21 mouse cellular contexts compared by ENCODE assay signal in the genomic region with DNA sequence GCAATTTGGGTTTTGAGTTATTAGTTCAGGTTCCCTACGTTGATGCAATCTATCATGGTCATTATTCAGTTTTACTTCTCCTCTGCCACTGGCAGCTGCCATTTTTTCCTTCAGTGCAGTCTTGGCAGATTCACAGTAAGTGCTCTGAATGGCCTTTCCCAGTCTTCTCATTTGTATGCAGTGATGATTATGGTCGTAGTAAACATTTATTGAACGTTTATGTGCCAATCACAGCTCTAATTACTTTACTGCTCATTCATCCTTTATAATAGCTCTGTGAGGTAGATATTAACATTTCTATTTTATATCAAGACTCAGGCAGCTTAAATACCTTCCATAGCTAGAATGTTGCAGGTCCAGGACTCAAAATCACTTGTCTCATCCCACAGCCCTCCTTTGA.
DNase-seq lines count a peak whose midpoint lies in the region; ATAC-seq and TF ChIP-seq lines count a peak whose summit lies in the region.
"Had no signal": no experiment of that assay in that cellular context is flagged by ENCODE, and none has a peak within 500 bp of the region (broad histone marks: within the 10 kb centered on the region; RNA-seq: fewer than 3 reads in every experiment).

No protein-coding gene starts in this region.

- H3K4me3 ChIP-seq in forebrain, embryonic 13.5 days: no peak overlapping the region
- H3K4me3 ChIP-seq in forebrain, embryonic 11.5 days (ENCODE audit: low read depth, low read length): no peak overlapping the region
- no peak overlapping the region for H3K4me3 ChIP-seq in forebrain, embryonic 16.5 days (replicated peaks; ENCODE audit: low read length)
- H3K4me3 ChIP-seq in forebrain, embryonic 12.5 days (replicated peaks): no peak overlapping the region
- no peak overlapping the region for H3K4me3 ChIP-seq in neural tube, embryonic 15.5 days (replicated peaks)
- H3K4me3 ChIP-seq: heart, embryonic 12.5 days; heart, embryonic 15.5 days; hindbrain, embryonic 10.5 days; hindbrain, embryonic 13.5 days had no signal

- H3K27ac ChIP-seq in forebrain, embryonic 13.5 days: 0 out of 2 replicates have a peak overlapping the region, but pooled peaks have one; percentile 4
- no peak overlapping the region for H3K27ac ChIP-seq in forebrain, embryonic 11.5 days (ENCODE audit: low read depth, low read length)
- no peak overlapping the region for H3K27ac ChIP-seq in forebrain, embryonic 16.5 days (ENCODE audit: low read length)
- no peak overlapping the region for H3K27ac ChIP-seq in forebrain, embryonic 12.5 days
- H3K27ac ChIP-seq in neural tube, embryonic 15.5 days (replicated peaks): peak overlapping the region; percentile 37; the same call in 1 of the 2 replicates
- H3K27ac ChIP-seq: heart, embryonic 15.5 days; hindbrain, embryonic 10.5 days; hindbrain, embryonic 13.5 days had no signal

- no peaks in the 10 kb centered on the region for H3K9me3 ChIP-seq in forebrain, embryonic 13.5 days (replicated peaks)
- no peaks in the 10 kb centered on the region for H3K9me3 ChIP-seq in forebrain, embryonic 11.5 days (ENCODE audit: control insufficient read depth, low read length)
- no peaks in the 10 kb centered on the region for H3K9me3 ChIP-seq in forebrain, embryonic 16.5 days (ENCODE audit: control insufficient read depth, low read length)
- H3K9me3 ChIP-seq in forebrain, embryonic 12.5 days: no peaks in the 10 kb centered on the region
- no peaks in the 10 kb centered on the region for H3K9me3 ChIP-seq in neural tube, embryonic 15.5 days (replicated peaks)
- H3K9me3 ChIP-seq: heart, embryonic 12.5 days; heart, embryonic 15.5 days; hindbrain, embryonic 10.5 days; hindbrain, embryonic 13.5 days had no signal

- peaks cover 8% of the 10 kb centered on the region; the same call in 1 of the 2 replicates for H3K4me1 ChIP-seq in forebrain, embryonic 13.5 days
- no peaks in the 10 kb centered on the region for H3K4me1 ChIP-seq in forebrain, embryonic 11.5 days (replicated peaks; ENCODE audit: control insufficient read depth, insufficient read depth, low read length)
- peaks cover 4% of the 10 kb centered on the region; the same call in 1 of the 2 replicates for H3K4me1 ChIP-seq in forebrain, embryonic 16.5 days (replicated peaks; ENCODE audit: control insufficient read depth, insufficient read depth, low read length)
- H3K4me1 ChIP-seq in forebrain, embryonic 12.5 days: no peaks in the 10 kb centered on the region
- H3K4me1 ChIP-seq in neural tube, embryonic 15.5 days: peaks cover 7% of the 10 kb centered on the region; the same call in 1 of the 2 replicates
- H3K4me1 ChIP-seq: heart, embryonic 12.5 days; heart, embryonic 15.5 days; hindbrain, embryonic 10.5 days had no signal

- H3K27me3 ChIP-seq in forebrain, embryonic 13.5 days: no peaks in the 10 kb centered on the region
- no peaks in the 10 kb centered on the region for H3K27me3 ChIP-seq in forebrain, embryonic 11.5 days (ENCODE audit: control insufficient read depth, insufficient read depth, low read length)
- H3K27me3 ChIP-seq in forebrain, embryonic 16.5 days (replicated peaks; ENCODE audit: control insufficient read depth, insufficient read depth, low read length): no peaks in the 10 kb centered on the region
- H3K27me3 ChIP-seq in forebrain, embryonic 12.5 days: no peaks in the 10 kb centered on the region
- H3K27me3 ChIP-seq in neural tube, embryonic 15.5 days (replicated peaks): no peaks in the 10 kb centered on the region
- H3K27me3 ChIP-seq: heart, embryonic 12.5 days; heart, embryonic 15.5 days; hindbrain, embryonic 13.5 days had no signal

- H3K36me3 ChIP-seq in forebrain, embryonic 13.5 days (ENCODE audit: poor library complexity, severe bottlenecking): no peaks in the 10 kb centered on the region
- H3K36me3 ChIP-seq in forebrain, embryonic 11.5 days (ENCODE audit: control insufficient read depth, insufficient read depth, low read length): no peaks in the 10 kb centered on the region
- H3K36me3 ChIP-seq in forebrain, embryonic 16.5 days (ENCODE audit: control insufficient read depth, insufficient read depth): no peaks in the 10 kb centered on the region
- no peaks in the 10 kb centered on the region for H3K36me3 ChIP-seq in forebrain, embryonic 12.5 days (replicated peaks)
- H3K36me3 ChIP-seq in neural tube, embryonic 15.5 days: no peaks in the 10 kb centered on the region
- H3K36me3 ChIP-seq: heart, embryonic 12.5 days; heart, embryonic 15.5 days; hindbrain, embryonic 10.5 days; hindbrain, embryonic 13.5 days had no signal

- H3K9ac ChIP-seq in forebrain, embryonic 13.5 days: no peak overlapping the region
- H3K9ac ChIP-seq in forebrain, embryonic 11.5 days (ENCODE audit: low read length): no peak overlapping the region
- H3K9ac ChIP-seq in forebrain, embryonic 16.5 days (replicated peaks; ENCODE audit: low read depth, low read length): no peak overlapping the region
- H3K9ac ChIP-seq in forebrain, embryonic 12.5 days: no peak overlapping the region
- H3K9ac ChIP-seq in neural tube, embryonic 15.5 days (replicated peaks): no peak overlapping the region
- H3K9ac ChIP-seq: heart, embryonic 12.5 days; heart, embryonic 15.5 days; hindbrain, embryonic 13.5 days had no signal

- peak; percentile 76 for ATAC-seq in forebrain, embryonic 13.5 days
- no peak for ATAC-seq in forebrain, embryonic 11.5 days (replicated peaks; ENCODE audit: low FRiP score)
- ATAC-seq in forebrain, embryonic 16.5 days: peak; percentile 82
- ATAC-seq in forebrain, embryonic 12.5 days (ENCODE audit: low FRiP score): no peak
- no peak for ATAC-seq in neural tube, embryonic 15.5 days (ENCODE audit: low FRiP score)
- ATAC-seq: activated CD4-positive, CD25-positive, alpha-beta regulatory T cell, adult 4 months had no signal

- 45% methylated on average over 3 of the region's 3 CpGs for WGBS in forebrain, embryonic 13.5 days
- 77% methylated on average over 3 of the region's 3 CpGs for WGBS in forebrain, embryonic 11.5 days
- WGBS in forebrain, embryonic 16.5 days: 13% methylated on average over 3 of the region's 3 CpGs
- 51% methylated on average over 3 of the region's 3 CpGs for WGBS in forebrain, embryonic 12.5 days
- WGBS in neural tube, embryonic 15.5 days: 25% methylated on average over 3 of the region's 3 CpGs

- TF ChIP-seq CTCF in brain, embryonic 14.5 days (IDR thresholded peaks at IDR 0.05; ENCODE audit: borderline replicate concordance, extremely low read depth, insufficient read depth, insufficient read length): no peak

- H3K4me2 ChIP-seq in forebrain, embryonic 13.5 days: no peak overlapping the region
- H3K4me2 ChIP-seq in forebrain, embryonic 11.5 days (ENCODE audit: low read depth, low read length, severe bottlenecking): no peak overlapping the region
- H3K4me2 ChIP-seq in forebrain, embryonic 16.5 days (ENCODE audit: low read length): no peak overlapping the region
- no peak overlapping the region for H3K4me2 ChIP-seq in forebrain, embryonic 12.5 days
- H3K4me2 ChIP-seq in neural tube, embryonic 15.5 days: no peak overlapping the region
- H3K4me2 ChIP-seq: heart, embryonic 12.5 days; heart, embryonic 15.5 days; hindbrain, embryonic 13.5 days had no signal

- DNase-seq in forebrain, embryonic 11.5 days (ENCODE audit: low spot score): no peak
- DNase-seq in brain, embryonic 14.5 days (ENCODE audit: low read depth): peak; percentile 71
- no peak for DNase-seq in urinary bladder, postnatal 10 days (ENCODE audit: low spot score)
- DNase-seq: adrenal gland, adult 8-10 months; adrenal gland, postnatal 25 days; cerebellum, adult 18-20 months; cerebellum, adult 9-10 months; cerebellum, postnatal 14 days; gastrocnemius, postnatal 25 days; heart, adult 18-20 months; heart, postnatal 10 days; heart, postnatal 36 days had no signal

- TF ChIP-seq POLR2A in brain, embryonic 14.5 days (IDR thresholded peaks at IDR 0.05; ENCODE audit: borderline replicate concordance, extremely low read depth, insufficient read depth, insufficient read length, poor library complexity, severe bottlenecking): no peak

Comparison
In these comparisons a context has a peak if more than half of its experiments do, and no peak if none do; other contexts are left out.
1. ATAC-seq: peak in forebrain, embryonic 13.5 days (single experiment) and forebrain, embryonic 16.5 days (single experiment); none in forebrain, embryonic 11.5 days (single experiment), forebrain, embryonic 12.5 days (single experiment) and neural tube, embryonic 15.5 days (single experiment).
2. H3K27ac ChIP-seq: peak in forebrain, embryonic 13.5 days (single experiment) and neural tube, embryonic 15.5 days (single experiment); none in forebrain, embryonic 11.5 days (single experiment), forebrain, embryonic 16.5 days (single experiment) and forebrain, embryonic 12.5 days (single experiment).